Mouse (Mus musculus): ENCODE data around the gene Dusp15.
A peak's percentile ranks its signal among the peaks of the same experiment; 100 is the strongest.

Dusp15 gene

GRCm38 (mm10) chr2:152951065-152951849 is at the start of gene Dusp15:
TSS of gene Dusp15 (minus strand) at chr2:152951698.
- no peak for DNase-seq (ENCODE audit: low spot score in 2 of 2)

- no peak for DNase-seq (ENCODE audit: low spot score in 2 of 2)
These were observed 45.5 kb upstream of the Dusp15 start for GRCm38 (mm10) chr2:152997046-152997445.

GRCm38 (mm10) chr2:152991529-152991928 is 40.0 kb upstream of the Dusp15 start:
- no peak for DNase-seq (ENCODE audit: low spot score in 2 of 2)

GRCm38 (mm10) chr2:152985582-152985981 is 34.1 kb upstream of the Dusp15 start:
- DNase-seq (ENCODE audit: low spot score in 2 of 2): no peak

GRCm38 (mm10) chr2:152976991-152977390 is 25.5 kb upstream of the Dusp15 start:
- DNase-seq (ENCODE audit: low spot score in 2 of 2): no peak

- DNase-seq (ENCODE audit: low spot score in 2 of 2): no peak
These were observed 14.1 kb upstream of the Dusp15 start for GRCm38 (mm10) chr2:152965555-152965954.

- peak in 1 of 2 experiments; percentile 62 for DNase-seq (ENCODE audit: low spot score in 2 of 2)
These were observed 10.7 kb upstream of the Dusp15 start, which contains the start of gene Ttll9 for GRCm38 (mm10) chr2:152962091-152962793. TSS of gene Ttll9 (plus strand) at chr2:152962485.

GRCm38 (mm10) chr2:152958116-152958515 is 6.6 kb upstream of the Dusp15 start:
- no peak for DNase-seq (ENCODE audit: low spot score in 2 of 2)

- DNase-seq (ENCODE audit: low spot score in 2 of 2): no peak
These were observed 587 bp upstream of the Dusp15 start for GRCm38 (mm10) chr2:152951850-152952720.

GRCm38 (mm10) chr2:152950358-152951064 is 987 bp downstream of the Dusp15 start:
- no peak for DNase-seq (ENCODE audit: low spot score in 2 of 2)

GRCm38 (mm10) chr2:152948438-152949020 is 3.0 kb downstream of the Dusp15 start:
- no peak for DNase-seq (ENCODE audit: low spot score in 2 of 2)

GRCm38 (mm10) chr2:152947098-152947497 is 4.4 kb downstream of the Dusp15 start:
- DNase-seq (ENCODE audit: low spot score in 2 of 2): no peak

GRCm38 (mm10) chr2:152944013-152944412 is 7.5 kb downstream of the Dusp15 start:
- DNase-seq (ENCODE audit: low spot score in 2 of 2): no peak

GRCm38 (mm10) chr2:152943568-152943967 is 7.9 kb downstream of the Dusp15 start:
- DNase-seq (ENCODE audit: low spot score in 2 of 2): no peak

GRCm38 (mm10) chr2:152942898-152943515 is 8.5 kb downstream of the Dusp15 start:
- DNase-seq (ENCODE audit: low spot score in 2 of 2): no peak

- no peak for DNase-seq (ENCODE audit: low spot score in 2 of 2)
These were observed 9.7 kb downstream of the Dusp15 start for GRCm38 (mm10) chr2:152941776-152942175.

GRCm38 (mm10) chr2:152941106-152941505 is 10.4 kb downstream of the Dusp15 start:
- no peak for DNase-seq (ENCODE audit: low spot score in 2 of 2)

GRCm38 (mm10) chr2:152939846-152940245 is 11.7 kb downstream of the Dusp15 start:
- DNase-seq (ENCODE audit: low spot score in 2 of 2): peak; percentile 44 to 76

GRCm38 (mm10) chr2:152933614-152934013 is 17.9 kb downstream of the Dusp15 start:
- peak in 1 of 2 experiments; percentile 72 for DNase-seq (ENCODE audit: low spot score in 2 of 2)

- no peak for DNase-seq (ENCODE audit: low spot score in 2 of 2)
These were observed 18.4 kb downstream of the Dusp15 start, which contains the start of gene Foxs1 for GRCm38 (mm10) chr2:152933048-152933447. TSS of gene Foxs1 (minus strand) at chr2:152933208.
